Mouse (Mus musculus): ENCODE measurements at regions not wholly inside any gene's neighbourhood (a gene's known extent, or its start where the extent isn't known, plus 50 kb on each side); places are given as distances from the start of the nearest gene placed in this dataset.

- no peaks in the 10 kb centered on the region for H3K9me3 ChIP-seq (ENCODE audit: control insufficient read depth, low read length)
- H3K4me1 ChIP-seq (ENCODE audit: control insufficient read depth, insufficient read depth, low read depth, low read length), result peaks cover 6% of the 10 kb centered on the region
- H3K9ac ChIP-seq (ENCODE audit: low read depth, low read length), result no peak overlapping the region
- no peak overlapping the region for H3K4me3 ChIP-seq (ENCODE audit: low read length)
- no peak for ATAC-seq
- WGBS, result 28% methylated on average over 3 of the region's 3 CpGs
- H3K36me3 ChIP-seq (ENCODE audit: control insufficient read depth, insufficient read depth, low read length), result no peaks in the 10 kb centered on the region
- no peak overlapping the region for H3K4me2 ChIP-seq (ENCODE audit: low read length)
- no peaks in the 10 kb centered on the region for H3K27me3 ChIP-seq (replicated peaks; ENCODE audit: control insufficient read depth, insufficient read depth, low read length)
- H3K27ac ChIP-seq (ENCODE audit: low read depth, low read length), result no peak overlapping the region
Measured at GRCm38 (mm10) chr2:169293351-169293750, 294.2 kb downstream of the Gm11011 start.

GRCm38 (mm10) chr2:169288891-169289605 lies 298.5 kb downstream of the Gm11011 start:
- Histone ChIP-seq H3K4me3 (ENCODE audit: low read length) (no peak overlapping the region), H3K4me1 (ENCODE audit: control insufficient read depth, insufficient read depth, low read depth, low read length) (no peaks in the 10 kb centered on the region), H3K27me3 (replicated peaks; ENCODE audit: control insufficient read depth, insufficient read depth, low read length) (no peaks in the 10 kb centered on the region), H3K9me3 (ENCODE audit: control insufficient read depth, low read length) (no peaks in the 10 kb centered on the region), H3K27ac (ENCODE audit: low read depth, low read length) (no peak overlapping the region), H3K9ac (ENCODE audit: low read depth, low read length) (no peak overlapping the region), H3K36me3 (ENCODE audit: control insufficient read depth, insufficient read depth, low read length) (no peaks in the 10 kb centered on the region), H3K4me2 (ENCODE audit: low read length) (no peak overlapping the region)
- 91% methylated on average over 12 of the region's 12 CpGs for WGBS
- no peak for ATAC-seq

GRCm38 (mm10) chr2:169286701-169287100 lies 300.8 kb downstream of the Gm11011 start:
- no peak overlapping the region for H3K4me3 ChIP-seq (ENCODE audit: low read length)
- H3K4me1 ChIP-seq (ENCODE audit: control insufficient read depth, insufficient read depth, low read depth, low read length), result no peaks in the 10 kb centered on the region
- 88% methylated on average over 7 of the region's 7 CpGs for whole genome bisulfite sequencing
- H3K4me2 ChIP-seq (ENCODE audit: low read length), result no peak overlapping the region
- H3K9ac ChIP-seq (ENCODE audit: low read depth, low read length), result no peak overlapping the region
- no peaks in the 10 kb centered on the region for H3K27me3 ChIP-seq (replicated peaks; ENCODE audit: control insufficient read depth, insufficient read depth, low read length)
- H3K36me3 ChIP-seq (ENCODE audit: control insufficient read depth, insufficient read depth, low read length), result no peaks in the 10 kb centered on the region
- no peaks in the 10 kb centered on the region for H3K9me3 ChIP-seq (ENCODE audit: control insufficient read depth, low read length)
- no peak for ATAC-seq
- no peak overlapping the region for H3K27ac ChIP-seq (ENCODE audit: low read depth, low read length)

- WGBS, result 69% methylated on average over 13 of the region's 13 CpGs
- no peak for ATAC-seq
- Histone ChIP-seq H3K4me1 (ENCODE audit: control insufficient read depth, insufficient read depth, low read depth, low read length) (no peaks in the 10 kb centered on the region), H3K9me3 (ENCODE audit: control insufficient read depth, low read length) (no peaks in the 10 kb centered on the region; the same call in 1 of the 2 replicates), H3K9ac (ENCODE audit: low read depth, low read length) (no peak overlapping the region), H3K4me2 (ENCODE audit: low read length) (no peak overlapping the region), H3K4me3 (ENCODE audit: low read length) (no peak overlapping the region), H3K36me3 (ENCODE audit: control insufficient read depth, insufficient read depth, low read length) (no peaks in the 10 kb centered on the region), H3K27me3 (replicated peaks; ENCODE audit: control insufficient read depth, insufficient read depth, low read length) (no peaks in the 10 kb centered on the region), H3K27ac (ENCODE audit: low read depth, low read length) (no peak overlapping the region)
Measured at GRCm38 (mm10) chr2:169282508-169283117, 304.9 kb downstream of the Gm11011 start.

- no peak for ATAC-seq
- Histone ChIP-seq H3K27ac (ENCODE audit: low read depth, low read length) (no peak overlapping the region), H3K4me1 (ENCODE audit: control insufficient read depth, insufficient read depth, low read depth, low read length) (no peaks in the 10 kb centered on the region; the same call in 1 of the 2 replicates), H3K4me2 (ENCODE audit: low read length) (no peak overlapping the region), H3K9me3 (ENCODE audit: control insufficient read depth, low read length) (no peaks in the 10 kb centered on the region; the same call in 1 of the 2 replicates), H3K9ac (ENCODE audit: low read depth, low read length) (no peak overlapping the region), H3K36me3 (ENCODE audit: control insufficient read depth, insufficient read depth, low read length) (no peaks in the 10 kb centered on the region), H3K27me3 (replicated peaks; ENCODE audit: control insufficient read depth, insufficient read depth, low read length) (no peaks in the 10 kb centered on the region), H3K4me3 (ENCODE audit: low read length) (no peak overlapping the region)
- 96% methylated on average over 4 of the region's 4 CpGs for WGBS
Measured at GRCm38 (mm10) chr2:169275371-169275770, 312.2 kb downstream of the Gm11011 start.

- Histone ChIP-seq H3K36me3 (ENCODE audit: control insufficient read depth, insufficient read depth, low read length) (no peaks in the 10 kb centered on the region), H3K4me1 (ENCODE audit: control insufficient read depth, insufficient read depth, low read depth, low read length) (no peaks in the 10 kb centered on the region; the same call in none of the 2 replicates), H3K4me2 (ENCODE audit: low read length) (no peak overlapping the region), H3K27ac (ENCODE audit: low read depth, low read length) (no peak overlapping the region), H3K9me3 (ENCODE audit: control insufficient read depth, low read length) (no peaks in the 10 kb centered on the region; the same call in 1 of the 2 replicates), H3K4me3 (ENCODE audit: low read length) (no peak overlapping the region), H3K27me3 (replicated peaks; ENCODE audit: control insufficient read depth, insufficient read depth, low read length) (no peaks in the 10 kb centered on the region), H3K9ac (ENCODE audit: low read depth, low read length) (no peak overlapping the region)
- ATAC-seq, result no peak
- 47% methylated on average over 1 of the region's 1 CpGs for WGBS
Measured at GRCm38 (mm10) chr2:169274101-169274500, 313.4 kb downstream of the Gm11011 start.

- Histone ChIP-seq H3K4me3 (ENCODE audit: low read length) (no peak overlapping the region), H3K4me1 (ENCODE audit: control insufficient read depth, insufficient read depth, low read depth, low read length) (no peaks in the 10 kb centered on the region; the same call in none of the 2 replicates), H3K9me3 (ENCODE audit: control insufficient read depth, low read length) (no peaks in the 10 kb centered on the region), H3K9ac (ENCODE audit: low read depth, low read length) (no peak overlapping the region), H3K27ac (ENCODE audit: low read depth, low read length) (no peak overlapping the region), H3K36me3 (ENCODE audit: control insufficient read depth, insufficient read depth, low read length) (no peaks in the 10 kb centered on the region), H3K4me2 (ENCODE audit: low read length) (no peak overlapping the region), H3K27me3 (replicated peaks; ENCODE audit: control insufficient read depth, insufficient read depth, low read length) (no peaks in the 10 kb centered on the region)
- ATAC-seq, result no peak
- WGBS, result 8% methylated on average over 6 of the region's 6 CpGs
Measured at GRCm38 (mm10) chr2:169272622-169273021, 314.9 kb downstream of the Gm11011 start.

GRCm38 (mm10) chr2:169272018-169272417 lies 315.5 kb downstream of the Gm11011 start:
- Histone ChIP-seq H3K9ac (ENCODE audit: low read depth, low read length) (no peak overlapping the region), H3K36me3 (ENCODE audit: control insufficient read depth, insufficient read depth, low read length) (no peaks in the 10 kb centered on the region), H3K27me3 (replicated peaks; ENCODE audit: control insufficient read depth, insufficient read depth, low read length) (no peaks in the 10 kb centered on the region), H3K4me2 (ENCODE audit: low read length) (no peak overlapping the region), H3K27ac (ENCODE audit: low read depth, low read length) (no peak overlapping the region), H3K4me3 (ENCODE audit: low read length) (no peak overlapping the region), H3K4me1 (ENCODE audit: control insufficient read depth, insufficient read depth, low read depth, low read length) (no peaks in the 10 kb centered on the region; the same call in none of the 2 replicates), H3K9me3 (ENCODE audit: control insufficient read depth, low read length) (no peaks in the 10 kb centered on the region)
- WGBS, result 40% methylated on average over 4 of the region's 4 CpGs
- no peak for ATAC-seq

- Histone ChIP-seq H3K36me3 (ENCODE audit: control insufficient read depth, insufficient read depth, low read length) (no peaks in the 10 kb centered on the region), H3K4me2 (ENCODE audit: low read length) (no peak overlapping the region), H3K27me3 (replicated peaks; ENCODE audit: control insufficient read depth, insufficient read depth, low read length) (no peaks in the 10 kb centered on the region), H3K4me1 (ENCODE audit: control insufficient read depth, insufficient read depth, low read depth, low read length) (no peaks in the 10 kb centered on the region), H3K9ac (ENCODE audit: low read depth, low read length) (no peak overlapping the region), H3K9me3 (ENCODE audit: control insufficient read depth, low read length) (no peaks in the 10 kb centered on the region), H3K4me3 (ENCODE audit: low read length) (no peak overlapping the region), H3K27ac (ENCODE audit: low read depth, low read length) (no peak overlapping the region)
- WGBS, result 90% methylated on average over 4 of the region's 4 CpGs
- ATAC-seq, result no peak
Measured at GRCm38 (mm10) chr2:169260636-169261035, 305.2 kb upstream of the Zfp64 start.

All from hindbrain, embryonic 16.5 days (tissue).